Mouse (Mus musculus): Measurements from ENCODE around the gene Gipc1. TPM values are rescaled to one million over a fixed set of nuclear protein-coding genes. Genes with fewer than 3 reads are reported as not detected.

Gipc1 gene
- polyA plus RNA-seq, 2 experiments = 102 to 134 TPM

- Histone ChIP-seq H3K9me3 (ENCODE audit: control insufficient read depth, low read length) (no peaks in the 10 kb centered on the region), H3K36me3 (ENCODE audit: control insufficient read depth, insufficient read depth, low read length) (no peaks in the 10 kb centered on the region), H3K27me3 (ENCODE audit: control insufficient read depth, insufficient read depth, low read length) (no peaks in the 10 kb centered on the region), H3K27ac (replicated peaks; ENCODE audit: low read depth, low read length) (no peak overlapping the region), H3K4me1 (ENCODE audit: control insufficient read depth, insufficient read depth, low read length) (peaks cover 3% of the 10 kb centered on the region; the same call in 1 of the 2 replicates), H3K4me3 (replicated peaks; ENCODE audit: low read length) (no peak overlapping the region), H3K9ac (ENCODE audit: low read depth, low read length, severe bottlenecking) (no peak overlapping the region), H3K4me2 (replicated peaks; ENCODE audit: low read depth, low read length, severe bottlenecking) (no peak overlapping the region)
- DNase-seq (ENCODE audit: low spot score) = no peak
- 94% methylated on average over 4 of the region's 4 CpGs for WGBS
- no peak for TF ChIP-seq POLR2A (IDR thresholded peaks at IDR 0.05; ENCODE audit: borderline replicate concordance, extremely low read depth, insufficient read depth, insufficient read length)
- no peak for ATAC-seq (ENCODE audit: low FRiP score, low read depth)
These were observed 4.4 kb upstream of the Gipc1 start for GRCm38 (mm10) chr8:83648031-83648430.

- 90% methylated on average over 6 of the region's 6 CpGs for WGBS
- TF ChIP-seq POLR2A (IDR thresholded peaks at IDR 0.05; ENCODE audit: borderline replicate concordance, extremely low read depth, insufficient read depth, insufficient read length) = no peak
- H3K4me1 ChIP-seq (ENCODE audit: control insufficient read depth, insufficient read depth, low read length) = peaks cover 12% of the 10 kb centered on the region
These were observed 2.8 kb upstream of the Gipc1 start for GRCm38 (mm10) chr8:83649699-83650098.

GRCm38 (mm10) chr8:83652744-83653661 is 526 bp downstream of the Gipc1 start:
- DNase-seq (ENCODE audit: low spot score) (no peak), ATAC-seq (ENCODE audit: low FRiP score, low read depth) (peak; percentile 51)
- H3K9ac ChIP-seq (ENCODE audit: low read depth, low read length, severe bottlenecking) = peak overlapping the region; percentile 78
- no peaks in the 10 kb centered on the region for H3K27me3 ChIP-seq (ENCODE audit: control insufficient read depth, insufficient read depth, low read length)
- 1% methylated on average over 29 of the region's 46 CpGs for WGBS
- H3K4me2 ChIP-seq (replicated peaks; ENCODE audit: low read depth, low read length, severe bottlenecking) = peak overlapping the region; percentile 82
- H3K4me1 ChIP-seq (ENCODE audit: control insufficient read depth, insufficient read depth, low read length) = peaks cover 12% of the 10 kb centered on the region
- H3K9me3 ChIP-seq (ENCODE audit: control insufficient read depth, low read length) = no peaks in the 10 kb centered on the region
- H3K27ac ChIP-seq (replicated peaks; ENCODE audit: low read depth, low read length) = 0 out of 2 replicates have a peak overlapping the region, but pooled peaks have one; percentile 40
- peak overlapping the region; percentile 89 for H3K4me3 ChIP-seq (replicated peaks; ENCODE audit: low read length)
- no peak for TF ChIP-seq POLR2A (IDR thresholded peaks at IDR 0.05; ENCODE audit: borderline replicate concordance, extremely low read depth, insufficient read depth, insufficient read length)
- peaks cover 14% of the 10 kb centered on the region for H3K36me3 ChIP-seq (ENCODE audit: control insufficient read depth, insufficient read depth, low read length)

More at GRCm38 (mm10) chr8:83649699-83650098, 2.8 kb upstream of the Gipc1 start:
- Histone ChIP-seq H3K9me3 (ENCODE audit: control insufficient read depth, low read length) (no peaks in the 10 kb centered on the region), H3K36me3 (ENCODE audit: control insufficient read depth, insufficient read depth, low read length) (no peaks in the 10 kb centered on the region), H3K4me2 (replicated peaks; ENCODE audit: low read depth, low read length, severe bottlenecking) (no peak overlapping the region), H3K27ac (replicated peaks; ENCODE audit: low read depth, low read length) (no peak overlapping the region), H3K9ac (ENCODE audit: low read depth, low read length, severe bottlenecking) (no peak overlapping the region), H3K27me3 (ENCODE audit: control insufficient read depth, insufficient read depth, low read length) (no peaks in the 10 kb centered on the region), H3K4me3 (replicated peaks; ENCODE audit: low read length) (no peak overlapping the region)
- ATAC-seq (ENCODE audit: low FRiP score, low read depth) (no peak), DNase-seq (ENCODE audit: low spot score) (no peak)

GRCm38 (mm10) chr8:83653662-83654017 is 1.2 kb downstream of the Gipc1 start:
- H3K9ac ChIP-seq (ENCODE audit: low read depth, low read length, severe bottlenecking) = peak overlapping the region; percentile 78
- DNase-seq (ENCODE audit: low spot score) (no peak), ATAC-seq (ENCODE audit: low FRiP score, low read depth) (no peak)
- peaks cover 12% of the 10 kb centered on the region for H3K4me1 ChIP-seq (ENCODE audit: control insufficient read depth, insufficient read depth, low read length)
- no peaks in the 10 kb centered on the region for H3K27me3 ChIP-seq (ENCODE audit: control insufficient read depth, insufficient read depth, low read length)
- no peaks in the 10 kb centered on the region for H3K9me3 ChIP-seq (ENCODE audit: control insufficient read depth, low read length)
- H3K36me3 ChIP-seq (ENCODE audit: control insufficient read depth, insufficient read depth, low read length) = peaks cover 14% of the 10 kb centered on the region
- H3K27ac ChIP-seq (replicated peaks; ENCODE audit: low read depth, low read length) = 0 out of 2 replicates have a peak overlapping the region, but pooled peaks have one; percentile 15
- peak overlapping the region; percentile 89 for H3K4me3 ChIP-seq (replicated peaks; ENCODE audit: low read length)
- TF ChIP-seq POLR2A (IDR thresholded peaks at IDR 0.05; ENCODE audit: borderline replicate concordance, extremely low read depth, insufficient read depth, insufficient read length) = no peak
- 42% methylated on average over 10 of the region's 10 CpGs for WGBS
- H3K4me2 ChIP-seq (replicated peaks; ENCODE audit: low read depth, low read length, severe bottlenecking) = peak overlapping the region; percentile 82

GRCm38 (mm10) chr8:83654725-83655124 is 2.2 kb downstream of the Gipc1 start:
- no peak for TF ChIP-seq POLR2A (IDR thresholded peaks at IDR 0.05; ENCODE audit: borderline replicate concordance, extremely low read depth, insufficient read depth, insufficient read length)
- H3K4me2 ChIP-seq (replicated peaks; ENCODE audit: low read depth, low read length, severe bottlenecking) = no peak overlapping the region
- peaks cover 14% of the 10 kb centered on the region for H3K36me3 ChIP-seq (ENCODE audit: control insufficient read depth, insufficient read depth, low read length)
- DNase-seq (ENCODE audit: low spot score) (no peak), ATAC-seq (ENCODE audit: low FRiP score, low read depth) (no peak)
- no peaks in the 10 kb centered on the region for H3K27me3 ChIP-seq (ENCODE audit: control insufficient read depth, insufficient read depth, low read length)
- H3K4me1 ChIP-seq (ENCODE audit: control insufficient read depth, insufficient read depth, low read length) = peaks cover 12% of the 10 kb centered on the region
- H3K9ac ChIP-seq (ENCODE audit: low read depth, low read length, severe bottlenecking) = no peak overlapping the region
- no peak overlapping the region for H3K27ac ChIP-seq (replicated peaks; ENCODE audit: low read depth, low read length)
- no peak overlapping the region for H3K4me3 ChIP-seq (replicated peaks; ENCODE audit: low read length)
- no peaks in the 10 kb centered on the region for H3K9me3 ChIP-seq (ENCODE audit: control insufficient read depth, low read length)
- WGBS = 93% methylated on average over 6 of the region's 6 CpGs
